Mouse (Mus musculus) mature B cell (primary cell): ENCODE results near the gene Klhl21.

ENCODE experiments used
- in situ Hi-C: fragments of 300-500 bp; cut with MboI; formaldehyde crosslinking; loops from 2 replicates; pipeline ENCODE4 v1.14.3; 2019

Klhl21 gene

GRCm38 (mm10) chr4:152008622-152009075, at the start of gene Klhl21:
TSS of gene Klhl21 (plus strand) at chr4:152008803.
- in situ Hi-C loops = no loop called here

- in situ Hi-C loops = no loop called here
These were observed 48.6 kb upstream of the Klhl21 start for GRCm38 (mm10) chr4:151959849-151960512.

DNA sequence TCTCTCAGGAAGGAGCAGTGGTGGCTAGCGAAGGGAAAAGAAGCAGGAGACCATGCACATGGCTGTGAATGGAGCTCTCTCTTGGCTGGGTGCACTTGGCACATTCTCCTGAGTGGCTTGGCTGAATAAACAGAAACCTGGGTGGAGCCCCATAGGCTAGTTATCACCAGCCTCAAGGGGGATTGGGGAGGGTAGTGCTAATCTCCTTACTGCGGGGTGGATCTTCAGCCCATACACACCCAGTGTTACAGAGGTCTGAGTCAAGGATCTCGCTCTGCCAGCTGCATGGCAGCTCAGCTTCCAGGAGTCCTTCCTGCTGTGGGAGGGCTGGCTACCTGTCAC, 48.1 kb upstream of the Klhl21 start:
- in situ Hi-C loops = no loop called here

- in situ Hi-C loops = no loop called here
These were observed 45.8 kb upstream of the Klhl21 start for GRCm38 (mm10) chr4:151962817-151963216.

GRCm38 (mm10) chr4:151968204-151968921, 40.2 kb upstream of the Klhl21 start:
- in situ Hi-C loops = no loop called here

DNA sequence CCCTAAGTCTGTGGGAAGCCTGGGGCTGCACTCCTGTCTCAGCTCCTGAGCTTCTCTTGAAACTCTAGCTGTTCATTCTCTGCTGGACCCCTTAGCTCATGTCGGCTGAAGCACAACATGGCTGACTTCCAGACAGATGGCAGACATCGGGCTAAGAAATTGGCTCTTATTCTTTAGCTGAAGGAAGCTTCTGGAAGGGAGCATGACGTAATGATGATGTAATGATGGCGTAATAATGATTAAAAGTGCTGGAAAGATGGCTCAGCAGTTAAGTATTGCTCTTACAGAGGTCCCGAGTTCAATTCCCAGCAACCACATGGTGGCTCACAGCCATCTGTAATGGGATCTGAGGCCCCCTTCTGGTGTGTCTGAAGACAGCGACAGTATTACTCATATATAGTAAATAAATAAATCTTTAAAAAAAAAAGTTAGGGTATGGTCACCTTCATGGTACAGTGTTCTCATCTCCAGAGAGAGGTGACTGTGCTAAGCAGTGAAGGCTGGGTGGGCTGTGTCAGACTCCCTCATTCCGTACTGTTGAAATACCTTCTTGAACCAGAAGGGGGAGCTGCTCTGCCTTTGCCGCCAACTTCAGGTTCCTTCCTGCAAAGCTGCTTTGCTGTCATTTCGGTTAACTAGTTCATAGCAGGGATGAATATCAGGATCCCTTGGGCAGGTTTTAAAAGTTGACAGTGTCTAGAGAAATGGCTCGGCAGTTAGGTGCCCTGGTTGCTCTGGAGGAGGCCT, 36.2 kb upstream of the Klhl21 start:
- in situ Hi-C loops = no loop called here

GRCm38 (mm10) chr4:151975441-151975840, 33.2 kb upstream of the Klhl21 start:
- in situ Hi-C loops = no loop called here

GRCm38 (mm10) chr4:151977748-151978147, 30.9 kb upstream of the Klhl21 start:
- in situ Hi-C loops = no loop called here

DNA sequence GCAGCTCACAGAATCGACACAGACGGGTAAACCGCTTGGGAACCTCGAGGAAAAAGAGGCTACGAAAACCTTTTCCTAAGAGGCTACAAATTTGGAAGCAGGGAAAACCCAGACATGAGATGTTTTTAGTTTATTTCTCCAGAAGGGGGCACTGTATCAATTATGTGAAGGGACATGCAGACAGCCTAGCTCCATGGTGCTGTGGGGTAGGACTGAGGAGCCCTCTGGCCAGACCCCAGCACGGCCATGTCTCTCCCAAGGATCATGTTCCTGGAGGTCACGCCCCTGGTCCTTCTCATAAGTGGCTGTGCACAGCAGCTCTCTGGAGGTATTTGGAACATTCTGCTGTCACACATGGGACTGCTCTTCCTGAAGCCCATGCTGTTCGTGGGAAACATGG, 27.9 kb upstream of the Klhl21 start:
- in situ Hi-C loops = no loop called here

DNA sequence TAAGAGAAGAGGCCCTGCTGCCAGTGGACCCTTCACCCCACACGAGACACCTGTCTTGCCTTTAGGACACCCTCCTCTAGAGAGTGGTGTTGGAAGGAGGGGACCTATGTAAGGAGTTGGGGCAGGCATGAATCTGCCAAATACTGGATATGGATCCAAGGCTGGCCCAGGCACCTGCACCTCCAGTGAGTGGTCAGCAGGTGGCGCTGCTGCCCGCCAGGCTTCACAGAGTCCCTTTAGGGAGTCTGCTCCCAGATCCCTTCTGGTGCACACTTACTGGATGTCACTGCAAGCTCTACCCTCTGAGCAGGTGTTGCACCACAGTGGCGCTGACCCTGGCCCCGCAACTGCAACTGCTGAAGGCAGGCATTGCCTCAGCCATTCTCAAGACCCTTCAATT, 27.2 kb upstream of the Klhl21 start:
- in situ Hi-C loops = no loop called here

DNA sequence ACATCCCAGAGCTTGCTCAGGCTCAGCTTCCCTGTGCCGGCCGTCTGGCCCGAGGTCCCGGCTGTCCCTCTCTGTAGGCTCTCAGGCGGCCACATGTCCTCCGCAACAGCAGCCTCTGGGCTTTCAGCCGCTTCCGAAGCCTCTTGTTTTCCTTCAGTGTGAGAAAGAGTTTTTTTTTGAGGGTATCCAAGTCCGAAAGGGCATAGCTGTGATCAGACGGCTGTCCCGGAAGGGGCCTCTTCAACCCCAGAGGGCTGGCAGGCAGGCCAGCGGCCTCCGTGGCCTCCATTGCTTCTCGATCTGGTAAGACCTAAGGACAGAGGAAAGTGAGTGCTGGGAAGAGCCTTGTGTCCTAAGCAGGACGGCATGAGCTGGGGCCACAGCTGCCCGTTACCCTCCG, 25.6 kb upstream of the Klhl21 start:
- in situ Hi-C loops = no loop called here

DNA sequence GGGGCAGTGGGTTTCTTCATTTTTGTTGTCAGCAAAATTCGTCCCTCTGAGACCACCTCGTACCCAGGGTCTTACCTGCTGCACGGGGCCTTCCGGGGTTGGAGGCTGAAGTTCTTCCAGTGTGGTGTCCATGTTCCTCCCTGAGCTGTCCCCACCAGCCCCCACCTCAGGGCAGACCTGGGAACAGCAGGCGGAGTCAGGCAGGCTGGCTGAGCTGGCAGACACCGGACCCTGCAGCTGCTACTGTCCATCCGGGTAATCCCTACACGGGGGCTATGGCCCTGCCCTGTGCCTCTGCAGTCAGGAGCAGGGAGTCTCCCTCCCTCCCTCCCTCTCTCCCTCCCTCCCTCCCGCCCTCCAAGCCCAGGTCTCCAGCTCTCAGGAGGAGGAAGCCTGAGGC, 25.0 kb upstream of the Klhl21 start:
- in situ Hi-C loops = no loop called here

DNA sequence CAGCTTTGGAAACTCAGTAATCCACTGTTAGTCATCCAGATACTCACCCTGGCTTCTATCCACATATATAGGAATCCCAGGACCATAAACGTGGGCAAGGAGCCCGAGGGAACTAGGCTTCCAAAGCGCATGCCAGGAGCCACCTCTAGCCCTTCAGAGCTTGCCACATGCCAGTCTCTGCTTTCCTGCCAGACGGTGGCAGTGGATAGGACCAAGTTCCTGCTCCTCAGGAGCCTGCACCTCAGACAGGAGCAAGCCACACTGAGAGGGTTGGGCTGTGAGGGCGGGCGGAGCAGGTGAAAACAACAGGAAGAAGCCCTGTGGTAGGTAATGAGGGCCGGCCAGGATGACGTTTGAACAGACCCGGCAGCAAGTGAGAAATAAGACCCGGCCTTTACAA, 22.7 kb upstream of the Klhl21 start:
- in situ Hi-C loops = no loop called here

GRCm38 (mm10) chr4:151986650-151987049, 22.0 kb upstream of the Klhl21 start:
- in situ Hi-C loops = no loop called here

DNA sequence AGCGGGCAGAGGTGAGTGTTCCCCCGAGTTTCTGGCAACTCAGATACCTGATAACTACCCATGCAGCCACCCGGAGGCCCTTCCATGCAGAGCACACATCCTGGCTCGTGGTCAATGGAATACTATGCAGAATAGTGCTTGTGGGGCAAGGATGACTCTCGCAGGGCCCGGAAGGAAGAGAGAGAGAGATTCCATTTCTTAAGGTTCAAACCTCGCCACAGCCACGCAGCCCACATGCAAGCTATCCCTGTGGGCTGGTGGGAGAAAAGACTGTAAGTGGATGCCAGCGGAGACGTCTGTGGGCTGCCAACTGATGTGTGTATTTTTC, 20.6 kb upstream of the Klhl21 start:
- in situ Hi-C loops = no loop called here

- in situ Hi-C loops = no loop called here
These were observed 20.1 kb upstream of the Klhl21 start, which contains the start of gene Thap3 for GRCm38 (mm10) chr4:151988342-151989109. TSS of gene Thap3 (minus strand) at chr4:151988997.

- in situ Hi-C loops = no loop called here
These were observed 19.5 kb upstream of the Klhl21 start for GRCm38 (mm10) chr4:151989110-151989488.

DNA sequence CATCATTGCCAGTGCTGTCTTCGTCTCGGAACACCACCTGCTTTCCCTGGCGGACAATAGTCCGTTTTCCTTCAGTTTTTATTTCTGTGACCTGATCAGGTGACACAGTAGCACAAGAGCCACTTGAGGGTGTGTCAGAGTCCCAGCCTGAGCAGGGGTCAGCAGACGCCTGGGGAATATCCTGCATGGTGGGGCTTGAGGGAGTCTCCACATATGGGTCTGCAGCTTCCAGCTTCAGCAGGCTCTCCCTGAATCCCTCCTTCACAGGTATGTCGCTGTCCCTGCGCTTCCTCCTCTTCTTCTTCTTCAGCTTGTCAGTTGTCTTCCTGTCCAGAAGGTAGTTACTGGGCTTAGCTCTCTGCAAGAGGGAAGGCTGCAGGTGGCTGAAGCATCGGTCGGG, 16.5 kb upstream of the Klhl21 start:
- in situ Hi-C loops = no loop called here

GRCm38 (mm10) chr4:151993035-151993434, 15.6 kb upstream of the Klhl21 start:
- in situ Hi-C loops = no loop called here

DNA sequence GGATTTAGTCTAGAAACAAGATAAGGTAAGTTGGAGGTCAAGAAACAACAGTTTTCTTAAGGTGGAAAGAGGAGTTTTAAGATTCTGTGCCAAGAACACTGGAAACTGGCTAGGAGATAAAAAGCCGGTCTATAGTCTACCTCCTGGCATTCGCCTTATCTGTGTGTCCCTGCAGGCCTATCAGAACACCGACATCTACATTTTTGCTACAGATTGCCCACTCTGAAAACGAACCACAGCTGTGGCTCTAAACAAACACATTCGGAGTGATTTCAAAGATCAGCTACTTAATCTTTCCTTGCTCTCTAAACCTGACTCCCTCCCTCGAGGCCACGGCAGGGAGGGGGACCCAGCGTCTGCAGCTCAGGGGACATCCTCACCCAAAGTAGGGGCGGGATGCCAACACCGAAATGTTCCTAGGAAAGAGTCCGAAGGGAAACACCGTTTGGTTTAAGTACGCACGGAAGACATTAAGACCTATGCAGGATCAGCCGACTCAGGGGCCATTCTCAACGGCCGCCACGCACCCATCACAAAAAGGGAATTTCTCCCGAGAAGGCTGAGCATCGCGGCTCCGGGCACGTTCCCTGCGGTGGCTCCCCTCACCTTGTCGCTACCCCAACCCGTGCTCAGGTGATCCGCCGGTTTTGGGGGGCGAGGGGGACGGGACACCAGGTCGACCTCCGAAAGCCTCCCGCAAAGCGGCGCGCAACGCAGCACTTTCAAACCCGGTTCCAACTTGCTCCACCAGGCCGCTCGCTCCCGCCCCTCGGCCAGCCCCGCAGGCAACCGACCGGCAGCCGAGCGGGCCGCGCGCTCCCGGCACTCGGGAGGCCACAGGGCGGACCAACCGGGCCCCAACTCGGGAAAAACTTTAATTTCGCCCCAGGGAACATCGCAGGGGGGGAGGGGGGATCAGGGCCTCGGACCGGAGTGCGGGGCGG, 14.1 kb upstream of the Klhl21 start:
- in situ Hi-C loops = no loop called here
